Mouse (Mus musculus) yolk sac, embryonic 10.5 days (tissue): Measurements from ENCODE around the gene Hsd3b4.
"Not testable (repeated sequence)": the region's sequence is repeated elsewhere in the genome, so short reads cannot be mapped to it uniquely, and the experiment has no call there.

Source experiments
- DNase-seq: peaks from one replicate; pipeline ENCODE4 v3.0.0-alpha.2; 2017; ENCODE audit warnings: low spot score

Hsd3b4 gene

DNA sequence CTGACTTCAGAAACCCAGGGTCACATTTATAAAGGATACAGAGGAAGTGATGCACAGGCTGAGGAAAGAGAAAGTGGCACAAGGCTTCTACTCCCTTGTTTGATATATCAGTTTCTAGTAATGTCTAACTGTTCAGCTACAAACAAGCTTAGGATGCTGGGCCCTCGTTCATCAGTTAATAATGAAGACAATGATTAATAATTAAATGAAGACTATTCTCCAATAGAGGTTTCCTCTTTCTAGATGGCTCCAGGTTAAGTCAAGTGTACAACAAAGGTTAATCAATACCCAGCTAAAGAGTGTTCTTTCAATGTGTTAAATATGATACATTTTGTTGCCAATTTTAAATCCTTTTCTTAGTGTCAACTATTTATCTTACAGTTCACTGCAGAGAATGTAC, at the start of gene Hsd3b4:
Gene Hsd3b4, minus strand, starts transcription at position 101 of the 400 bp plus-strand sequence.
- not testable (repeated sequence) for DNase-seq

DNA sequence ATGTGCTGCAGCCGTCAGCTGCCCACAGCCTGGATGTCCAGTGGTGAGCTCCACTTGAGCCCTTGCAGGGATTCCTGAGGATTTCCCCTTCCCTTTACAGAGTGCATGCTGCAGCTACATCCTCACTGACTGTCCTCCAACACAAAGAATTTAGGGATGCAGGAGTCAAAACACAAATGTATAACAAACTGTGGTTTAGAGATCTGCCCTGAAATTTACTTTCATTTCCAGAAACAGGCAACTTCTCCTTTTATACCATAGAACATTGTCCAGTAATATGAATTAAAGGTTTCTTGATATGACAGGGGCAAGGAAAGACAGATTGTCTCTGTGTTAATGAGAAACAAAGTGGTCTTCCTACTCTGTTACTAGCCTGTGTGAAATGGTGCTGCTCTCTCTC, 40.5 kb upstream of the Hsd3b4 start:
- DNase-seq, result not testable (repeated sequence)

DNA sequence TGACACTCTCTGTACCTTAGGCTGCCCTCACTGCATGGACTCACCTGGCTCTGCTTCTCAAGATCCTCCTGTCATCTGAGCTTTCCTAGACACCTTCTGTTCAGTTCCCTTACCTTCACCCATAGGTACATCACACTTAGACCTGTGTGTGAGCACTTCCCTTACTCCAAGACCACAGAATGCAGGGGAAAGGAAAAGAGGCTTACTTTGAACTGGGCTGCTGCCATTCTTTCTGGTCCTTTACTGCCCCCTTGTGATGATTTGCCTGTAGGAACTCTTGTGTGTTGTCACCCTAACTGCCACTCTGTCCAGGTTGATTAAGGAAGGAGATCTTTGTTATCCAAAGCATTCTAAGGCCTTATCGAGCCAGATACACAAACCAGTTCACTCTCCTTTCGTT, 39.9 kb upstream of the Hsd3b4 start:
- not testable (repeated sequence) for DNase-seq

DNA sequence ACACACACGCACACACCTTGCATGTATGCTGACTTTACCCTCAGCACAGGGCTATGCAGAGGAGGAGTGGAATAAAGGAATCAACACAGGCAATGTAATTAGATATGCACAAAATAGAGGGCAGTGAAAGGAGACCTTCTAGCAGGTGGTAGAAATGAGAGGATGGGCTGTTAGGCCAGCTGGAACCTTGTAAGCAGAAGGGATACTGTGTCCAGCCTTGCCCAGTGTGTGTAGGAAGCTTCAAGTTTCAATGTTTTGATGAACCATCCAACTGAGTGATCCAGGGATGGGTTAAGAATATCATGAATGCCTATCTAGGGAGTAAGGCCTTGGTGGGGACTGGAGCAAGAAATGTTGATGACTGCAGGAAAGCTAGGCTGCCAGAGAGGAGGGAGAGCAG, 38.2 kb upstream of the Hsd3b4 start:
- not testable (repeated sequence) for DNase-seq

DNA sequence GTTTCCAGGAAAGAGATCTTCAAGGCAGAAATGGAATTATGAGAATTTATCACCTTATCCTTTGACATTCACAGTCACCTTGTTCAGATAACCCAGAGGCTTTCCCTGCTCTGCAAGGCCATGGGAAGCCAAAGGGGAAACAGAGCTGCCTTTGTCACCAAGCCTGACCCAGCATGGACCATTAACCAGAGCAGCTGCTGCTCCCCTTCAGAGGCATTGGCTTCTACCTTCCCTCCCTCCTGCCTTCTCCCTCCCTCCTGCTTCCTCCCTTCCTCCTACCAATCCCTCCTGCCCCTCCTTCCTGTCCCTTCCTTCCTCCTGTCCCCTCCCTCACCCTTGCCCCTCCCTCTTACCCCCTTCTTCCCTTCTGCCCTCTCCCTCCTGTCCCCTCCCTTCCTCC, 37.3 kb upstream of the Hsd3b4 start:
- DNase-seq, result not testable (repeated sequence)

DNA sequence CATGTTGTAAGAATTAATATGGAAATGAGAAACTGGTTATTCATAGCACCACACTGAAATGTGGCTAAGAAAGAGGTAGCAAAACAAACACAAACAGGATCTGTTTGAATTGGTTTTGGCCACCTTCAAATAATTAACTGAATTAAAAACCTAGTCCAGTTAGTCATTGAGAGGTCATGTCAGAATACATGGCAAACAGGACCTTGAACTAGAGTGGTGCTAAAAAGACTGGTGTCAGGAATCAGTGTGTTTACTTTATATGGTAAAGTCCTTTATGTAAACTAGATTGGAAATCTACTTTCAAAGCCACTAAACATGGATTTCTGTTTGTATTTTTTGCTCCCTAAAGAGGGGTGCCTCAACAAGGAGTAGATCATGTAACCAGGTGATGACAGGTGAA, 14.7 kb upstream of the Hsd3b4 start:
- DNase-seq, result not testable (repeated sequence)

DNA sequence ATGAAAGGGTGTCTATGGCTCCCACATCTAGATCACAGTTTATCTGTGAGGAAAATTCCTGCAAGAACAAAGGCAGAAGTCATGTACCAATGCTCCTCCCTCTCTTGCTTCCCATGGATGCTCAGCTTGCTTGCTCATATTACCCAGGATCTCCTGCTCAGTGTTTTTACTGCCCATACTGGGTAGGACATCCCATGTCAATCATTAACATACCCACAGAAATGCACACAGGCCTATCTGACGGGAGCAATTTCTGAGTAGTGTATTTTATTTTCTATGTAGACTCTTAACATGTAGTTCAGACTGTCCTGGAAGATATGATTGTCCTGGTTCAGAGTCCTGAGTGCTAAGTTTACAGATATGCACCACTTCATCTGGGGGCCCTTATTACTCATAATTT, 14.2 kb upstream of the Hsd3b4 start:
- DNase-seq, result not testable (repeated sequence)

DNA sequence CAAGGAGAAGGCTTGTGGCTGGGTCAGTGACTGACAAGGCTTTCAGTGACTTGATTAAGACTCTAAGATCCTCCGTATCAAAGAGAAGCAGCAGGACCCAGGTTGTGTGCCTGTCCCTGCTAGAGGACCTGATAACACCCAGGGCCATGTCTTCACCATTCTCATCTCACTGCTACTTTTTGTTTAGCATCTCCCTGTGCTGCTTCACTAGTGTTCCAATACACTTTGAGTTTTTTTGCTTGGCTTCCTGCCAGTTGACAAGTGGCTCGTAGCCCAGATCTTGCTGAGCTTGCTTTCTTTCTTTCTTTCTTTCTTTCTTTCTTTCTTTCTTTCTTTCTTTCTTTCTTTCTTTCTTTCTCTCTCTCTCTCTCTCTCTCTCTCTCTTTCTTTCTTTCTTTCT, 12.5 kb upstream of the Hsd3b4 start:
- DNase-seq, result not testable (repeated sequence)

DNA sequence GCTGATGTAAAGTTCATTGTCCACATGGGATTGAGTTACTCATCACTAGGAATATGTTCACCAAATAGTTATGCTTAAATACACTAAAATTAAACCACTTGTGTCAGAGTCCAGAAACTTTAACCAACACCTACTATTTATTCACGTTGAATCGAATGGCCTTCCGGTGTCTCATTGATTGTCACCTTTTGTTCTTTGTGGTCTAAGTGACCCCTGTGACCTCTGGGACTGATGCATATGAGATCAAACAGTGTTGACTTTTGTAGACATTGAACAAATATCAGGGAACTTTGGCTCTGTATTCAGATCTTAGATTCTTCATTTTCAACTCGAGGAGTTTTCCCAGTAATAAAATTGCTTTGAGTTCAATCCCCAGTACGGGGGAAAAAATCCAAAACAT, 3.1 kb downstream of the Hsd3b4 start:
- DNase-seq, result not testable (repeated sequence)

DNA sequence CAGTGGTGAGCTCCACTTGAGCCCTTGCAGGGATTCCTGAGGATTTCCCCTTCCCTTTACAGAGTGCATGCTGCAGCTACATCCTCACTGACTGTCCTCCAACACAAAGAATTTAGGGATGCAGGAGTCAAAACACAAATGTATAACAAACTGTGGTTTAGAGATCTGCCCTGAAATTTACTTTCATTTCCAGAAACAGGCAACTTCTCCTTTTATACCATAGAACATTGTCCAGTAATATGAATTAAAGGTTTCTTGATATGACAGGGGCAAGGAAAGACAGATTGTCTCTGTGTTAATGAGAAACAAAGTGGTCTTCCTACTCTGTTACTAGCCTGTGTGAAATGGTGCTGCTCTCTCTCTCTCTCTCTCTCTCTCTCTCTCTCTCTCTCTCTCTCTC, 12.9 kb downstream of the Hsd3b4 start:
- DNase-seq, result not testable (repeated sequence)

DNA sequence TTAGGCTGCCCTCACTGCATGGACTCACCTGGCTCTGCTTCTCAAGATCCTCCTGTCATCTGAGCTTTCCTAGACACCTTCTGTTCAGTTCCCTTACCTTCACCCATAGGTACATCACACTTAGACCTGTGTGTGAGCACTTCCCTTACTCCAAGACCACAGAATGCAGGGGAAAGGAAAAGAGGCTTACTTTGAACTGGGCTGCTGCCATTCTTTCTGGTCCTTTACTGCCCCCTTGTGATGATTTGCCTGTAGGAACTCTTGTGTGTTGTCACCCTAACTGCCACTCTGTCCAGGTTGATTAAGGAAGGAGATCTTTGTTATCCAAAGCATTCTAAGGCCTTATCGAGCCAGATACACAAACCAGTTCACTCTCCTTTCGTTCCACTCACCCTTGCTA, 13.6 kb downstream of the Hsd3b4 start:
- DNase-seq, result not testable (repeated sequence)

DNA sequence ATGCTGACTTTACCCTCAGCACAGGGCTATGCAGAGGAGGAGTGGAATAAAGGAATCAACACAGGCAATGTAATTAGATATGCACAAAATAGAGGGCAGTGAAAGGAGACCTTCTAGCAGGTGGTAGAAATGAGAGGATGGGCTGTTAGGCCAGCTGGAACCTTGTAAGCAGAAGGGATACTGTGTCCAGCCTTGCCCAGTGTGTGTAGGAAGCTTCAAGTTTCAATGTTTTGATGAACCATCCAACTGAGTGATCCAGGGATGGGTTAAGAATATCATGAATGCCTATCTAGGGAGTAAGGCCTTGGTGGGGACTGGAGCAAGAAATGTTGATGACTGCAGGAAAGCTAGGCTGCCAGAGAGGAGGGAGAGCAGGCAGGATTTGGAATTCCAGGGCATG, 15.3 kb downstream of the Hsd3b4 start:
- not testable (repeated sequence) for DNase-seq

DNA sequence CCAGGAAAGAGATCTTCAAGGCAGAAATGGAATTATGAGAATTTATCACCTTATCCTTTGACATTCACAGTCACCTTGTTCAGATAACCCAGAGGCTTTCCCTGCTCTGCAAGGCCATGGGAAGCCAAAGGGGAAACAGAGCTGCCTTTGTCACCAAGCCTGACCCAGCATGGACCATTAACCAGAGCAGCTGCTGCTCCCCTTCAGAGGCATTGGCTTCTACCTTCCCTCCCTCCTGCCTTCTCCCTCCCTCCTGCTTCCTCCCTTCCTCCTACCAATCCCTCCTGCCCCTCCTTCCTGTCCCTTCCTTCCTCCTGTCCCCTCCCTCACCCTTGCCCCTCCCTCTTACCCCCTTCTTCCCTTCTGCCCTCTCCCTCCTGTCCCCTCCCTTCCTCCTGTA, 16.1 kb downstream of the Hsd3b4 start:
- not testable (repeated sequence) for DNase-seq

DNA sequence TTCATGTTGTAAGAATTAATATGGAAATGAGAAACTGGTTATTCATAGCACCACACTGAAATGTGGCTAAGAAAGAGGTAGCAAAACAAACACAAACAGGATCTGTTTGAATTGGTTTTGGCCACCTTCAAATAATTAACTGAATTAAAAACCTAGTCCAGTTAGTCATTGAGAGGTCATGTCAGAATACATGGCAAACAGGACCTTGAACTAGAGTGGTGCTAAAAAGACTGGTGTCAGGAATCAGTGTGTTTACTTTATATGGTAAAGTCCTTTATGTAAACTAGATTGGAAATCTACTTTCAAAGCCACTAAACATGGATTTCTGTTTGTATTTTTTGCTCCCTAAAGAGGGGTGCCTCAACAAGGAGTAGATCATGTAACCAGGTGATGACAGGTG, 38.8 kb downstream of the Hsd3b4 start:
- not testable (repeated sequence) for DNase-seq

DNA sequence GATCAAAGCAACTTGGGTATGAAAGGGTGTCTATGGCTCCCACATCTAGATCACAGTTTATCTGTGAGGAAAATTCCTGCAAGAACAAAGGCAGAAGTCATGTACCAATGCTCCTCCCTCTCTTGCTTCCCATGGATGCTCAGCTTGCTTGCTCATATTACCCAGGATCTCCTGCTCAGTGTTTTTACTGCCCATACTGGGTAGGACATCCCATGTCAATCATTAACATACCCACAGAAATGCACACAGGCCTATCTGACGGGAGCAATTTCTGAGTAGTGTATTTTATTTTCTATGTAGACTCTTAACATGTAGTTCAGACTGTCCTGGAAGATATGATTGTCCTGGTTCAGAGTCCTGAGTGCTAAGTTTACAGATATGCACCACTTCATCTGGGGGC, 39.3 kb downstream of the Hsd3b4 start:
- DNase-seq, result not testable (repeated sequence)

DNA sequence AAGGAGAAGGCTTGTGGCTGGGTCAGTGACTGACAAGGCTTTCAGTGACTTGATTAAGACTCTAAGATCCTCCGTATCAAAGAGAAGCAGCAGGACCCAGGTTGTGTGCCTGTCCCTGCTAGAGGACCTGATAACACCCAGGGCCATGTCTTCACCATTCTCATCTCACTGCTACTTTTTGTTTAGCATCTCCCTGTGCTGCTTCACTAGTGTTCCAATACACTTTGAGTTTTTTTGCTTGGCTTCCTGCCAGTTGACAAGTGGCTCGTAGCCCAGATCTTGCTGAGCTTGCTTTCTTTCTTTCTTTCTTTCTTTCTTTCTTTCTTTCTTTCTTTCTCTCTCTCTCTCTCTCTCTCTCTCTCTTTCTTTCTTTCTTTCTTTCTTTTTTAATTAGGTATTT, 41.0 kb downstream of the Hsd3b4 start:
- not testable (repeated sequence) for DNase-seq

DNA sequence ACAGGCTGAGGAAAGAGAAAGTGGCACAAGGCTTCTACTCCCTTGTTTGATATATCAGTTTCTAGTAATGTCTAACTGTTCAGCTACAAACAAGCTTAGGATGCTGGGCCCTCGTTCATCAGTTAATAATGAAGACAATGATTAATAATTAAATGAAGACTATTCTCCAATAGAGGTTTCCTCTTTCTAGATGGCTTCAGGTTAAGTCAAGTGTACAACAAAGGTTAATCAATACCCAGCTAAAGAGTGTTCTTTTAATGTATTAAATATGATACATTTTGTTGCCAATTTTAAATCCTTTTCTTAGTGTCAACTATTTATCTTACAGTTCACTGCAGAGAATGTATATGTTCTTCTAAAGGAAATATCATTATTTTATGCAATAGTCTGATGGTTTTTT, 53.3 kb downstream of the Hsd3b4 start, which contains the start of gene Gm4450:
Gene Gm4450, minus strand, starts transcription at position 101 of the 400 bp plus-strand sequence.
- not testable (repeated sequence) for DNase-seq

DNA sequence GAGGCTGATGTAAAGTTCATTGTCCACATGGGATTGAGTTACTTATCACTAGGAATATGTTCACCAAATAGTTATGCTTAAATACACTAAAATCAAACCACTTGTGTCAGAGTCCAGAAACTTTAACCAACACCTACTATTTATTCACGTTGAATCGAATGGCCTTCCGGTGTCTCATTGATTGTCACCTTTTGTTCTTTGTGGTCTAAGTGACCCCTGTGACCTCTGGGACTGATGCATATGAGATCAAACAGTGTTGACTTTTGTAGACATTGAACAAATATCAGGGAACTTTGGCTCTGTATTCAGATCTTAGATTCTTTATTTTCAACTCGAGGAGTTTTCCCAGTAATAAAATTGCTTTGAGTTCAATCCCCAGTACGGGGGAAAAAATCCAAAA, 56.5 kb downstream of the Hsd3b4 start:
- DNase-seq, result not testable (repeated sequence)
